Mouse (Mus musculus) kidney, adult 8-10 months (tissue): ENCODE measurements around the gene Mccc1.
A peak's percentile ranks its signal among the peaks of the same experiment; 100 is the strongest.

Experiments
- DNase-seq, 2 experiments: peaks; one replicate each; pipeline ENCODE4 v3.0.0; 2022

The Mccc1 gene

GRCm38 (mm10) chr3:36000275-36001239 is at the start of gene Mccc1:
Gene Mccc1 (minus strand): TSS chr3:36000678.
- peak; percentile 96 for DNase-seq

DNA sequence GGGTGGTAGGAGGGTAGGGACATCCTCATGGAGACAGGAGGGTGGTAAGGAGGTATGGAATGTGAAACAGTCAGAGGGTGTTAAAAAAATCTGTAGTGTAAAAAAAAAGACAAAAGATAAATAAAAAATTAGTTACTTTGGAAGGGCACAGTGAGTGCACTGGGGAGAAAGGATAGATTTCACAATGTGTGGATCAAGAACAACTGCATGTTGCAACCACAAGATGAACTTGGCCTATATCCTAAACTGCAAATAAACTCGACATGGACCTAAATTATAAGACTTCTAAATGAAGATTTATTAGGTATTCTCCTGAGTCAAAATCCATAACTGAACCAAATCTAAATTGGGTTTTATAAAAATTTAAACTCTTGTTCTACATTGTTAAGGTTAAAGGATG is 48.6 kb upstream of the Mccc1 start:
- no peak for DNase-seq

GRCm38 (mm10) chr3:36045086-36045485 is 44.6 kb upstream of the Mccc1 start:
- DNase-seq, result no peak

DNA sequence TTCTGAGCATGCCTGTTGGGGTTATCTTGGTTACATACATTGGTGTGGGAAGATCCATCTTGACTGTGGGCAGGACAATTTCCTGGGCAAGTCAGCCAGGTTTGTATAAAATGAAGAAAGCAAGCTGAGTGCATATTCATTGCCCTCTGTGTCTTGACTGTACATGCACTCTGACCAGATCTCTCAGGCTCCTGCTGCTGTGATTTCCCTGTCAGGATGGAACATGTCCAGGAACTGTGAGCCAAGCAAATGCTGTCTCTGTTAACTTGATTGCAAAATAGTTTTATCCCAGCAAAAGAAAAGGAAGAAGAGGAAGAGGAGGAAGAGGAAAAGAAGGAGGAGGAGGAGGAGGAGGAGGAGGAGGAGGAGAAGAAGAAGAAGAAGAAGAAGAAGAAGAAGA is 44.0 kb upstream of the Mccc1 start:
- DNase-seq, result no peak

DNA sequence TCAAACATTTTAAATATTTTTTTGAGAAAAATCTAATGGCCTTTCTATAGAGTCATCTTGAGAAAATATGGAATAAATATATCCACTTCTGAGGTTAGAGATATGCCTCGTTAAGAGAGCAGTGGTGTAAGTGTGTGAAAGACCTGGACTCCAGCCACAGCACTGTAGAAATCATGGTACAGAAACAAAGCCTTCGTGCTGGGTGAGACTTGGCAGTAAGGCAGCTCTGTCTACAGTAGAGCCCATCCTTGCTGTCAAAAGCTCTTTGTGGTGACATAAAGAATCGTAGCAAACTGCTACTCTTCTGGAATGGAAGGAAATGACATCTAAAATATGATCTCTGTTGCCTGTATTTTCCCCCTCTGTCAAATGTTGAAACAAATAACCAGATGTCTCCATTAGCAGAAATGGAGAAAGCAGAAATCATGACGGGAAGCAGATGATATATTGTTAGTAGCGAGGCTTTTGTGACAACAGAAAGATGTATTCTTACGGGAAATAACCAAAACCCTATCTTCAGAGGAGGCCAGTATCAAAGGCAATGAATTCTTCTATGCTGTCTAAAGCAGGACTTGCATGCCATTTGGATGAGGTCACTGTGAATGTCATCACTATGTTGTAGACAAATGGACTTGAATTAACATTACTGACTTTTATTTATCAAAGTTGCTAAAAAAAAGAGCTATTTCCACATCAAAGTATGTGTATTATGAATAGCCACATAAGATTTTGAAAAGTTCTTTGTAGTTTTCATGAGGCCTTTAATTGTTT is 31.4 kb upstream of the Mccc1 start:
- no peak for DNase-seq

DNA sequence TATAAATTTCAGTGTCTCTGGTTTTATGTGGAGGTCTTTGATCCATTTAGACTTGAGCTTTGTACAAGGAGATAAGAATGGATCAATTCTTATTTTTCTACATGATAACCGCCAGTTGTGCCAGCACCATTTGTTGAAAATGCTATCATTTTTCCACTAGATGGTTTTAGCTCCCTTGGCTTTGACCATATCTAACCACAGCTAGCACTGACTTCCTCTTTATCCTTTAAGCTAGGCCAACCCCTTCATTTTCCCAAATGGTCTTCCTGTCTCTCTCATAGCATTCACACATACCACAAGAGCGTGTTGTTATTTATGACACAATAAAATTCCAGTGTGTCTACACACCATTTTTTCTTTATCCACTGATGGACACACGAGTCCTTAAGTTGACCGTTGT is 29.5 kb upstream of the Mccc1 start:
- no peak for DNase-seq

GRCm38 (mm10) chr3:36025732-36026131 is 25.3 kb upstream of the Mccc1 start:
- DNase-seq, result no peak

- no peak for DNase-seq
Measured at GRCm38 (mm10) chr3:36011239-36011638, 10.8 kb upstream of the Mccc1 start.

DNA sequence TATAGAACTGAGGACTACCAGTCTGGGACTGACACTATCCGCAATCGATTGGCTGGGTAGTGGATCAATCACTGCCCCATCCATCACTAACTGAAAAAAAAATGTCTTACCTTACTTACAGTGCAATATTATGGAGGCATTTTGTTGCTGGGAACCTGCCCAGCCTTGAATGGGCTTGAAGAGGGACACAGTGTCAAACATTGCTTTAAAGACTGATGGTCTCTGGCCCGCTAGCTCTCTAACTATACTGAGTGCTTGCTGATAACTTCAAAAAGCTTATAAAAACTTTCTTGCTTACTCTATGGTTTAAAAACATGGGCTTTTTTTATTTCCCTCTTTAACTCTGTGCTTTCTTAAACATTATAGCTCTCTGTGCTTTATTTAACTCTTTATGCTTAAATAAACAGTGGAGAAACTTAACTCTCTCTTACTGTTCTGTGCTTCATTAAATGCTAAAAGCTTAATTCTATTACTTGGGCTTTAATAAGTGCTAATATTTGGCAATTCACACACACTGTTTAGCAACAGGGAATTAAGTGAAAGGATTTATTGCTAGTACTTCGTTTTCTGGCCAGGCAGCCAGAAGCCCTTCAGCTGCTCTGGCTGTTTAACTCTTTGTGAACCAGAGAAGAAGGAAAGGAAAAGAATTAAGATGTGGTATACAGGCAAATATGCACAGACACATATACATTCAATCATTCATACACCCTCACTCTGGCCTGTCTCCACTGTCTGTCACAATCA is 8.1 kb upstream of the Mccc1 start:
- DNase-seq, result no peak

GRCm38 (mm10) chr3:36004028-36004895 is 3.8 kb upstream of the Mccc1 start:
- DNase-seq, result no peak

DNA sequence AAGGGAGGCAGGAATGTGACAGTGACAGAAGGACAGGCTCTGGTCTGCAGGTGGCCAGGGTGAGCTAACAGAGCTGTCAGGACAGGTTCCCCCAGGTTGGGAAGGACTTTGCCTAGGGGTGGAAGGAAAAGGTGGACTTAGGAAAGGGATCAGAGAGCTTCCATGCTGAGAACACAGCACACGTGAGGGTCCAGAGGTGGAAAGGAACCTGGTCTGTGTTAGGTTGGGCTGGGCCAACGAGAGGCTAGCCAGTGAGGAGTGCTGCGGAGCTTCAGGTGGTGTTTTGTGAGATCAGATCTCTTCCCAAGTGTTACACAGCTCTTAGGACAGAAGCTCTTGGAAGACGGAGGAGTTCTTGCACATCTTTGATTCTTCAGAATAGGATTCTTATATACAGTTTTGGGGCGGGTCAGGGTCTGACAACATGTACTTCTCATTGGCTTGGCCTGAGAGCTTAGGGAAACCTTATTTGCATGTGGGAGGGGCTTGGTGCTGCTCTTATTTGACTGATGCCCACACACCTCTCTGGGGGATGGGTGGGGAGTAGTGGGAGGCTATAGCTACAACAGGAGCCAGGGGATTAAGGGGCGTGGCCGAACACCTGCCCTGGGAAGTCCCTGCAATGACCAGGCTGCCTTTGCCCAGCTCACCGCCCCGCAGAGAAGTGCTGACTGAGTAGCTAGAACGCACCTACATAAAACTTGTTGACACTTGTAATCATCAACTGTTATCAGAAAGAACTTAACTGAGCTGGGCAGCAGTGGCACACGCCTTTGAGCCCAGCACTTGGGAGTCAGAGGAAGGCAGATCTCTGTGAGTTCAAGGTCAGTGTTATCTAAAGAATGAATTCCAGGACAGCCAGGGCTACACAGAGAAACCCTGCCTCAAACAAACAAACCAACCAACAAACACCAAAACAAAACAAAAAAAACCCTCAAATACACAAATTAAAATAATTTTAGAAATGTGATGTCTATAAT is 5.6 kb downstream of the Mccc1 start:
- DNase-seq, result no peak

- DNase-seq, result no peak
Measured at GRCm38 (mm10) chr3:35990715-35991114, 9.8 kb downstream of the Mccc1 start.

DNA sequence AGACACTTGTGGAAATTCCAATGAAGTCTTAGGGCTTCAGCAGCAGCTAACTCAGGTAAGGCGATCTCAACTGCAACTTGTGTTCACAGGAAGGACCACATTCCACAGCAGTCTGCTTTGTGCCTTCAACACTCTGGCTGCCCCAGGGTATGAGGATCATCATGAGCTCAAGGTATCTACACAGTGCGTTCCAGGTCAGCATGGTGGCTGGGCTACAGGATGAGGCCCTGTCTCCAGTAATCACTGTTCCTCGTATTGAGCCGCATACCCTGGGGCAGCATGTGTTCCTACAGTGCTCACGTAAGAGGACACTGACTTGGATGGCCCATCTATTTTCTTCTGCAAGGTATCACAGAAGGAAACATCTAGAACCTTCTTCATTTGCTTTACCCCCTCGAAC is 12.4 kb downstream of the Mccc1 start:
- no peak for DNase-seq

- no peak for DNase-seq
Measured at GRCm38 (mm10) chr3:35986266-35986665, 14.2 kb downstream of the Mccc1 start.

DNA sequence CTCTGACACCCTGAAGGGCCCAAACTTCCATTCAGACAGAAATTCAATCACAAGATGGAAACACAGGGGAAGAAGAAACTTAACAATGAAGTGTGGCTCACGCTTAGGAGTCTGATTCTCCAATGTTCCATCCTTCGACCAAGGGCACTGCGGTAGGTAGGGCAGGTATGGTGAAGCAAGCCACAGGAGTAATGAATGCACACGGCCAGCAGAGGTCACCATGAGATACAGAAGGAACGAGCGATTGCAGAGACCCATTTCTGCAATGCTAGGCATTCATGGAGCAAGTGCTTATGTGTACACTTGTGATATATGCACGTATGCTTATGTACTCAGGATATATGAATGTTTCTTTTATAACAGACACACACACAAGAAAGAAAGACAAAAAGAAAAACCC is 26.9 kb downstream of the Mccc1 start:
- DNase-seq, result peak in 1 of 2 experiments; percentile 51

DNA sequence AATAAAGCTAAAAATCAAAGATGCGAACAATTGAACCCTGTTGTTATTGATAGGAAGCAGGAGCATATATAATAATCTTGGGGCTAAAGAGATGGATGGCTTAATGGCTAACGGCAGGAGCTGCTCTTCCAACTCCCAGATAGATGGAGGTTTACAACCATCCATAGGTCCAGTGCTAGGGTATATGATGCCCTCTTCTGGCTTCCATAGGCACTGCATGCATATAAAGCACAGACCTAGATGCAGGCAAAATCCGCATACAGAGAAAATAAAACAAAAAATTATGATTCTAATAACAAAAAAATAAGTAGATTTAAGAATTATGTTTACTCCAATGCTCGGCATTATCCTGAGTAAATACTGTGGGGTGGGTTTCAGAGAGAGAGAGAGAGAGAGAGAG is 27.5 kb downstream of the Mccc1 start:
- no peak for DNase-seq

- DNase-seq, result no peak
Measured at GRCm38 (mm10) chr3:35971149-35971548, 29.3 kb downstream of the Mccc1 start.

DNA sequence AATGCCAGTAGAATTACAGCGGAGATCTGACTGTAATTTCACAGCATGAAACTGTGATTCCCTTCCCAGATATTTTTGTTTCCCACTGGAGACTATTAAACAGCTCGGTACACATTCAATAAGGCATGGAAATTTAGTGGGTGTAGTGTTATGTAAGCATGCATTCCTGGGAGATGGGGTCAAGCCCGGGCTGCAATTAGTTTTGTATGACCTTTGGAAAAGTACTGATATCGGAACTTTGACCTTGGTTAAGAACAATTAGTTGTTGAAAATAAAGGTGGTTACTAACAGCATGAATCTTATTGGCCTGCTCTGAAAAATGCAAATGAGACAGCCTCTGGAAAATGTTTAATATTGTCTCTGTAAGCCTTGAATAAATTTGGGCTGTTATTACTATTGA is 30.0 kb downstream of the Mccc1 start:
- DNase-seq, result peak; percentile 39 to 79

DNA sequence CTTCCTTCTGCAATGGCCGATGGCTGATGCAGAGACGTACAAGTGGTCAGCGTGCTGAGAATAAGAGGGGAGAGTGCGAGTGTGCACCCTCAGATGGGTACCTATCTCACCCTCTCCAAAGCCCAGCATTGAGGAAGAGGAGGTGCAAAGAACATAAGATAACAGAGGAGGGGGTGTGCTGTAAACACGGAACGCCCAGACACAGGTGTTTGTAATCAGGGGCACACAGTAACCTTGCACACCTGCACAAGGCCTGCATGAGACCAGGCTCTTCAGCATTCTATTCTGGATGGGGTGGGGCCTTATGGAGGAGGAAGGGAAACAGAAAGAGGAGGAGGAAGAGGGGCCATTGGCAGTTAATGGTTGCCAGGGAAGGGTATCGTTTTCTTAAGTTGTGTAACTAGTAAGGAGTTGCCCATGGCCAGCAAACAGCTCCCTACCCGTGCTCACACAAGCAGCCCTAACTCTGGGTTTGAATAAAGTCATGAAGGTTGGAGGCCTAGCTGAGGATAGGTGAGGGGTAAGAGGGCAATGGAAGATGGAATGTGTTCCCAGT is 33.0 kb downstream of the Mccc1 start:
- DNase-seq, result no peak

GRCm38 (mm10) chr3:35966493-35966892 is 34.0 kb downstream of the Mccc1 start:
- no peak for DNase-seq

DNA sequence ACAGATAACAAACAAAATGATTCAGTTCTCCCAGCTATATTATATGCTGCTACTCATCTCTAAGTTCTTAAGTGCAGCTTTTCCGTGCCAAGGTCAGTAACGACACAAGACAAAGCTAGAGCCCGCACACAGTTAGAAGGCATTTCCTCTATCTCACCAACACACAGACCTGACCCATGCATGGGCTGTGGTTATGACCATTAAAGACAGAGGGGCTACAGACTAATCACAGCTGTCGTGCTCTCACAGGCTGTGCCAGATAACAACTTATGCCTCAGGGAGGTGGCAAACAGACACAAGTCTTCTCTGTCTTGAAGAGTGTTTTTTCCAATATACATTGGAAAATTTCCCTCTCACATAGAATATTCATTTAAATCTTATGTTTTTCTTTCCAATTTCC is 35.5 kb downstream of the Mccc1 start:
- DNase-seq, result no peak
